22 mouse cellular contexts compared by ENCODE assay signal in the genomic region with DNA sequence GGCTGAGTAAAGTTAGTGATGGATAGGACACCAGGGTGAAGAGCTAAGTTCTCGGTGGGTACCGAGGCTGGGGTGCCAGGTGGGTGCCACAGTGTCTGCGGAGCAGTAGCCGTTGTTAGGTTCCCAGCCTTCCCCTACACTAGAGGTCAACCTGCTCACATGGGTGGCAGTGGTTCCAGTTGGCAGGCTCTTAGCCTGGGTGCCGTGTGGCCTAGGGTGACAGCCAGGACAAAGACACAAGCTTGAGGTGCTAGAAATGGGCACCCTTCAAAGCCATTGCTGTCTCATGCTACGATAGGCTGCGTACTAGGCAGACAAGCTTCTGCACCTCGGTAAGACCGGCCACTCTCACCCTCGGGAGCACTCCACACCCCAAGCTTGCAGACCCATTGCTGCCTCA. TPM values are rescaled to one million over a fixed set of nuclear protein-coding genes. Genes with fewer than 3 reads are reported as not detected.
DNase-seq lines count a peak whose midpoint lies in the region; ATAC-seq and TF ChIP-seq lines count a peak whose summit lies in the region.
"Had no signal": no experiment of that assay in that cellular context is flagged by ENCODE, and none has a peak within 500 bp of the region (broad histone marks: within the 10 kb centered on the region; RNA-seq: fewer than 3 reads in every experiment).

No protein-coding gene starts in this region.

- no peak for TF ChIP-seq POLR2A in kidney, adult 2 months (IDR thresholded peaks at IDR 0.05; ENCODE audit: low read depth, low read length)

- H3K4me1 ChIP-seq in forebrain, embryonic 16.5 days (replicated peaks; ENCODE audit: control insufficient read depth, insufficient read depth, low read length) = peaks cover 47% of the 10 kb centered on the region
- H3K4me1 ChIP-seq in forebrain, embryonic 12.5 days = peaks cover 63% of the 10 kb centered on the region
- peaks cover 29% of the 10 kb centered on the region for H3K4me1 ChIP-seq in kidney, adult 2 months (ENCODE audit: control insufficient read depth, insufficient read depth, low read length)
- peaks cover 98% of the 10 kb centered on the region for H3K4me1 ChIP-seq in megakaryocyte, embryonic 14.5 days
- peaks cover 16% of the 10 kb centered on the region for H3K4me1 ChIP-seq in midbrain, postnatal 0 days (ENCODE audit: insufficient read depth, low read length)

- peak; percentile 27 for DNase-seq in kidney, adult 2 months
- no peak for DNase-seq in kidney, postnatal 25 days
- DNase-seq in midbrain, postnatal 0 days (ENCODE audit: low spot score) = no peak
- DNase-seq in left cerebral cortex, postnatal 36 days (ENCODE audit: low spot score in 2 of 2) = no peak
- DNase-seq: adrenal gland, postnatal 36 days; embryo, embryonic 11 days; kidney, adult 18-20 months; lung, adult 2 months; thymus, postnatal 25 days had no signal

- TF ChIP-seq CTCF in kidney, adult 2 months (conservative IDR thresholded peaks at IDR 0.05; ENCODE audit: insufficient read depth, insufficient read length, low read depth, low read length) = no peak; the same call in 1 of the 2 replicates
- no peak for TF ChIP-seq CTCF in midbrain, postnatal 0 days (IDR thresholded peaks at IDR 0.05)

- H3K4me3 ChIP-seq in forebrain, embryonic 16.5 days (replicated peaks; ENCODE audit: low read length) = no peak overlapping the region
- no peak overlapping the region for H3K4me3 ChIP-seq in forebrain, embryonic 12.5 days (replicated peaks)
- no peak overlapping the region for H3K4me3 ChIP-seq in kidney, adult 2 months (ENCODE audit: insufficient read depth, low read depth, low read length)
- H3K4me3 ChIP-seq in megakaryocyte, embryonic 14.5 days (replicated peaks) = peak overlapping the region; percentile 14
- no peak overlapping the region for H3K4me3 ChIP-seq in midbrain, postnatal 0 days (ENCODE audit: low read depth, low read length)
- H3K4me3 ChIP-seq: heart, embryonic 13.5 days; limb, embryonic 10.5 days had no signal

- no peak for ATAC-seq in forebrain, embryonic 16.5 days
- no peak for ATAC-seq in forebrain, embryonic 12.5 days (ENCODE audit: low FRiP score)
- ATAC-seq in megakaryocyte, adult 5-6 weeks (ENCODE audit: poor library complexity, severe bottlenecking) = no peak
- ATAC-seq in midbrain, postnatal 0 days (ENCODE audit: low FRiP score) = no peak
- ATAC-seq: hindbrain, embryonic 16.5 days had no signal

- H3K27me3 ChIP-seq in forebrain, embryonic 16.5 days (replicated peaks; ENCODE audit: control insufficient read depth, insufficient read depth, low read length) = no peaks in the 10 kb centered on the region
- no peaks in the 10 kb centered on the region for H3K27me3 ChIP-seq in forebrain, embryonic 12.5 days
- no peaks in the 10 kb centered on the region for H3K27me3 ChIP-seq in kidney, adult 2 months (replicated peaks; ENCODE audit: control insufficient read depth, insufficient read depth, low read length)
- H3K27me3 ChIP-seq in megakaryocyte, embryonic 14.5 days (replicated peaks) = no peaks in the 10 kb centered on the region
- H3K27me3 ChIP-seq in midbrain, postnatal 0 days (ENCODE audit: insufficient read depth, low read length) = no peaks in the 10 kb centered on the region
- H3K27me3 ChIP-seq: CH12.LX; heart, embryonic 13.5 days had no signal

- intact Hi-C loops in left cerebral cortex, postnatal 36 days (cut with DNase I) = no loop called here

- H3K27ac ChIP-seq in forebrain, embryonic 16.5 days (ENCODE audit: low read length) = peak overlapping the region; percentile 26
- H3K27ac ChIP-seq in forebrain, embryonic 12.5 days = no peak overlapping the region
- H3K27ac ChIP-seq in kidney, adult 2 months (ENCODE audit: insufficient read depth, low read depth, low read length) = no peak overlapping the region
- 0 out of 2 replicates have a peak overlapping the region, but pooled peaks have one; percentile 33 for H3K27ac ChIP-seq in midbrain, postnatal 0 days (ENCODE audit: low read depth, low read length)
- H3K27ac ChIP-seq: heart, embryonic 13.5 days; limb, embryonic 10.5 days had no signal

- H3K9ac ChIP-seq in forebrain, embryonic 16.5 days (replicated peaks; ENCODE audit: low read depth, low read length) = no peak overlapping the region
- H3K9ac ChIP-seq in forebrain, embryonic 12.5 days = no peak overlapping the region
- no peak overlapping the region for H3K9ac ChIP-seq in midbrain, postnatal 0 days (replicated peaks; ENCODE audit: low read length, poor library complexity, severe bottlenecking)

- WGBS in forebrain, embryonic 16.5 days = 87% methylated on average over 10 of the region's 10 CpGs
- 89% methylated on average over 10 of the region's 10 CpGs for WGBS in forebrain, embryonic 12.5 days
- WGBS in kidney, adult 2 months = 72% methylated on average over 10 of the region's 10 CpGs
- WGBS in midbrain, postnatal 0 days = 91% methylated on average over 10 of the region's 10 CpGs

- H3K36me3 ChIP-seq in forebrain, embryonic 16.5 days (ENCODE audit: control insufficient read depth, insufficient read depth) = 0 out of 2 replicates have a peak, but pooled peaks cover 2% of the 10 kb centered on the region
- H3K36me3 ChIP-seq in forebrain, embryonic 12.5 days (replicated peaks) = peaks cover 20% of the 10 kb centered on the region; the same call in 1 of the 2 replicates
- H3K36me3 ChIP-seq in kidney, adult 2 months (ENCODE audit: control insufficient read depth, insufficient read depth, low read length) = no peaks in the 10 kb centered on the region
- peaks cover 42% of the 10 kb centered on the region for H3K36me3 ChIP-seq in megakaryocyte, embryonic 14.5 days (replicated peaks; ENCODE audit: low read length)
- H3K36me3 ChIP-seq in midbrain, postnatal 0 days (ENCODE audit: insufficient read depth, low read length) = peaks cover 26% of the 10 kb centered on the region

- H3K4me2 ChIP-seq in forebrain, embryonic 16.5 days (ENCODE audit: low read length) = no peak overlapping the region
- no peak overlapping the region for H3K4me2 ChIP-seq in forebrain, embryonic 12.5 days
- H3K4me2 ChIP-seq in midbrain, postnatal 0 days (ENCODE audit: low read depth, low read length, poor library complexity, severe bottlenecking) = no peak overlapping the region
- H3K4me2 ChIP-seq: heart, embryonic 13.5 days; liver, embryonic 11.5 days had no signal

- H3K9me3 ChIP-seq in forebrain, embryonic 16.5 days (ENCODE audit: control insufficient read depth, low read length) = no peaks in the 10 kb centered on the region
- H3K9me3 ChIP-seq in forebrain, embryonic 12.5 days = no peaks in the 10 kb centered on the region
- H3K9me3 ChIP-seq in megakaryocyte, embryonic 14.5 days = no peaks in the 10 kb centered on the region
- H3K9me3 ChIP-seq in midbrain, postnatal 0 days (ENCODE audit: low read length) = no peaks in the 10 kb centered on the region
- H3K9me3 ChIP-seq: heart, embryonic 13.5 days; limb, embryonic 10.5 days had no signal

RNA-seq across cellular contexts. Expression of a gene that starts 5.7 kb away (rescaled TPM):
- 8.7 and 11.3 TPM in 2 replicates for polyA plus RNA-seq in forebrain, embryonic 16.5 days (2015; fragmentation: Nextera tagmentation; extraction: Ambion mirVana)
- 8.4 and 9.2 TPM in 2 replicates for polyA plus RNA-seq in forebrain, embryonic 12.5 days (2016; fragmentation: Nextera tagmentation; extraction: Ambion mirVana)
- polyA plus RNA-seq in kidney, adult 2 months (2012; rRNA removed) = 15.8 and 18.0 TPM in 2 replicates
- polyA plus RNA-seq in megakaryocyte, embryonic 14.5 days (2012; ENCODE audit: insufficient read depth, low replicate concordance) = 35.9 and 36.0 TPM in 2 replicates
- total RNA-seq in megakaryocyte, adult 5-6 weeks (2015) = 9.9 and 10.6 TPM in 2 replicates
- 4.2 and 5.3 TPM in 2 replicates for total RNA-seq in megakaryocyte, adult 5-6 weeks (2017)
- total RNA-seq in midbrain, postnatal 0 days (2014; rRNA removed) = 28.4 and 31.7 TPM in 2 replicates
- polyA plus RNA-seq in midbrain, postnatal 0 days (2015; fragmentation: Nextera tagmentation; extraction: Ambion mirVana) = 7.2 and 8.8 TPM in 2 replicates
- 10 to 100 TPM; 17.9 to 32.4 TPM for total RNA-seq in left cerebral cortex, postnatal 36 days (2021)

RNA-seq across cellular contexts. Expression of a gene that starts 7.4 kb away (rescaled TPM):
- polyA plus RNA-seq in forebrain, embryonic 16.5 days (2015; fragmentation: Nextera tagmentation; extraction: Ambion mirVana) = 1.0 and 1.1 TPM in 2 replicates
- 2.2 and 2.4 TPM in 2 replicates for polyA plus RNA-seq in forebrain, embryonic 12.5 days (2016; fragmentation: Nextera tagmentation; extraction: Ambion mirVana)
- 1.1 and 1.2 TPM in 2 replicates for polyA plus RNA-seq in kidney, adult 2 months (2012; rRNA removed)
- polyA plus RNA-seq in megakaryocyte, embryonic 14.5 days (2012; ENCODE audit: insufficient read depth, low replicate concordance) = not detected in 2 replicates
- 1.0 and 1.4 TPM in 2 replicates for total RNA-seq in megakaryocyte, adult 5-6 weeks (2015)
- 1.7 and 2.4 TPM in 2 replicates for total RNA-seq in megakaryocyte, adult 5-6 weeks (2017)
- total RNA-seq in midbrain, postnatal 0 days (2014; rRNA removed) = 2.2 and 3.0 TPM in 2 replicates
- polyA plus RNA-seq in midbrain, postnatal 0 days (2015; fragmentation: Nextera tagmentation; extraction: Ambion mirVana) = 1.6 and 1.7 TPM in 2 replicates
- total RNA-seq in left cerebral cortex, postnatal 36 days (2021) = 1 to 10 TPM; 4.1 to 4.4 TPM

RNA-seq across cellular contexts. Expression of a gene that starts 27.5 kb away (rescaled TPM):
- not detected in 2 replicates for polyA plus RNA-seq in forebrain, embryonic 16.5 days (2015; fragmentation: Nextera tagmentation; extraction: Ambion mirVana)
- polyA plus RNA-seq in forebrain, embryonic 12.5 days (2016; fragmentation: Nextera tagmentation; extraction: Ambion mirVana) = not detected in 2 replicates
- 0.19 TPM in 1 of 2 replicates, not detected in the other for polyA plus RNA-seq in kidney, adult 2 months (2012; rRNA removed)
- 0.31 TPM in 1 of 2 replicates, not detected in the other for polyA plus RNA-seq in megakaryocyte, embryonic 14.5 days (2012; ENCODE audit: insufficient read depth, low replicate concordance)
- total RNA-seq in megakaryocyte, adult 5-6 weeks (2015) = not detected in 2 replicates
- not detected in 2 replicates for total RNA-seq in megakaryocyte, adult 5-6 weeks (2017)
- 2.3 and 2.7 TPM in 2 replicates for total RNA-seq in midbrain, postnatal 0 days (2014; rRNA removed)
- 1.3 and 2.3 TPM in 2 replicates for polyA plus RNA-seq in midbrain, postnatal 0 days (2015; fragmentation: Nextera tagmentation; extraction: Ambion mirVana)
- not detected for total RNA-seq in left cerebral cortex, postnatal 36 days (2021)
- total RNA-seq: adrenal gland, postnatal 36 days; CH12.LX; granulocyte monocyte progenitor cell, adult 5-6 weeks; heart, postnatal 25 days; MEL had no signal
- polyA plus RNA-seq: forebrain, embryonic 11.5 days; heart, embryonic 13.5 days; limb, embryonic 10.5 days; liver, embryonic 11.5 days had no signal

RNA-seq across cellular contexts. Expression of a gene that starts 29.9 kb away (rescaled TPM):
- polyA plus RNA-seq in forebrain, embryonic 16.5 days (2015; fragmentation: Nextera tagmentation; extraction: Ambion mirVana) = 0.65 and 0.79 TPM in 2 replicates
- 0.09 and 0.24 TPM in 2 replicates for polyA plus RNA-seq in forebrain, embryonic 12.5 days (2016; fragmentation: Nextera tagmentation; extraction: Ambion mirVana)
- polyA plus RNA-seq in kidney, adult 2 months (2012; rRNA removed) = 1.9 and 5.6 TPM in 2 replicates
- 7.7 and 7.9 TPM in 2 replicates for polyA plus RNA-seq in megakaryocyte, embryonic 14.5 days (2012; ENCODE audit: insufficient read depth, low replicate concordance)
- 1.5 and 2.2 TPM in 2 replicates for total RNA-seq in megakaryocyte, adult 5-6 weeks (2015)
- total RNA-seq in megakaryocyte, adult 5-6 weeks (2017) = 0.12 and 0.73 TPM in 2 replicates
- total RNA-seq in midbrain, postnatal 0 days (2014; rRNA removed) = 0.71 and 1.1 TPM in 2 replicates
- polyA plus RNA-seq in midbrain, postnatal 0 days (2015; fragmentation: Nextera tagmentation; extraction: Ambion mirVana) = 0.21 and 0.29 TPM in 2 replicates
- under 1 TPM; 0.49 to 0.52 TPM for total RNA-seq in left cerebral cortex, postnatal 36 days (2021)

RNA-seq across cellular contexts. Expression of a gene that starts 32.2 kb away (rescaled TPM):
- polyA plus RNA-seq in forebrain, embryonic 16.5 days (2015; fragmentation: Nextera tagmentation; extraction: Ambion mirVana) = 16.0 and 20.6 TPM in 2 replicates
- 18.7 and 19.4 TPM in 2 replicates for polyA plus RNA-seq in forebrain, embryonic 12.5 days (2016; fragmentation: Nextera tagmentation; extraction: Ambion mirVana)
- 28.2 and 30.1 TPM in 2 replicates for polyA plus RNA-seq in kidney, adult 2 months (2012; rRNA removed)
- 28.7 and 79.3 TPM in 2 replicates for polyA plus RNA-seq in megakaryocyte, embryonic 14.5 days (2012; ENCODE audit: insufficient read depth, low replicate concordance)
- 11.3 and 13.6 TPM in 2 replicates for total RNA-seq in megakaryocyte, adult 5-6 weeks (2015)
- 14.8 and 16.4 TPM in 2 replicates for total RNA-seq in megakaryocyte, adult 5-6 weeks (2017)
- 62.3 and 67.6 TPM in 2 replicates for total RNA-seq in midbrain, postnatal 0 days (2014; rRNA removed)
- 21.7 and 23.3 TPM in 2 replicates for polyA plus RNA-seq in midbrain, postnatal 0 days (2015; fragmentation: Nextera tagmentation; extraction: Ambion mirVana)
- 10 to 100 TPM; 15.7 to 19.8 TPM for total RNA-seq in left cerebral cortex, postnatal 36 days (2021)

Comparison
In these comparisons a context has a peak if more than half of its experiments do, and no peak if none do; other contexts are left out.
1. H3K27ac ChIP-seq: peak in forebrain, embryonic 16.5 days (single experiment) and midbrain, postnatal 0 days (single experiment); none in forebrain, embryonic 12.5 days (single experiment) and kidney, adult 2 months (single experiment).